Mouse (Mus musculus): ENCODE measurements around the gene Pnpla6.

Gene Pnpla6

DNA sequence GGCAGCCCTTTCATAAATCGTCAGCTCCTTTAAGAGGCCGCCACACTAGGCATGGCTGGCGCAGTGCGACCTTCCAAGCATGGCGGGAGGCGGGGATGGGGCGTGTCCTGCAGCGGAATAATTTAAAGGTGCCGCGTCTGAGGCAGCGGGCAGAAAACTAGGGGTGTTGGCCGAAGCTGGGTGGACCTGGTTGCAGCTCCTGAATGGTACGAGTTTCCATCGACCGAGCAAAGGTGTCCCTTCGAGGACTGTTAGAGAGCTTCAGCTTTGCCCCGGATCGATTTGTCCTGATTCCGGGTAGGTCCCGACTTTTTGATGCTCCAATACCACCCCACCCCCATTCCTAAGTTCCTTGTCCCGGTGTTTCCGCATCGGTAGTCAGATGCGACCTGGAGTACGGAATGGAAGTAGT, at the start of gene Pnpla6:
TSS of gene Pnpla6 (plus strand) at position 125 of the 412 bp plus-strand sequence.
- WGBS: under 1% methylated on average over 25 of the region's 25 CpGs

- WGBS: 9% methylated on average over 32 of the region's 32 CpGs
These were observed 47.9 kb upstream of the Pnpla6 start, which contains the start of gene Pex11g for GRCm38 (mm10) chr8:3467006-3467885. Gene Pex11g, minus strand, starts transcription at chr8:3467680.

DNA sequence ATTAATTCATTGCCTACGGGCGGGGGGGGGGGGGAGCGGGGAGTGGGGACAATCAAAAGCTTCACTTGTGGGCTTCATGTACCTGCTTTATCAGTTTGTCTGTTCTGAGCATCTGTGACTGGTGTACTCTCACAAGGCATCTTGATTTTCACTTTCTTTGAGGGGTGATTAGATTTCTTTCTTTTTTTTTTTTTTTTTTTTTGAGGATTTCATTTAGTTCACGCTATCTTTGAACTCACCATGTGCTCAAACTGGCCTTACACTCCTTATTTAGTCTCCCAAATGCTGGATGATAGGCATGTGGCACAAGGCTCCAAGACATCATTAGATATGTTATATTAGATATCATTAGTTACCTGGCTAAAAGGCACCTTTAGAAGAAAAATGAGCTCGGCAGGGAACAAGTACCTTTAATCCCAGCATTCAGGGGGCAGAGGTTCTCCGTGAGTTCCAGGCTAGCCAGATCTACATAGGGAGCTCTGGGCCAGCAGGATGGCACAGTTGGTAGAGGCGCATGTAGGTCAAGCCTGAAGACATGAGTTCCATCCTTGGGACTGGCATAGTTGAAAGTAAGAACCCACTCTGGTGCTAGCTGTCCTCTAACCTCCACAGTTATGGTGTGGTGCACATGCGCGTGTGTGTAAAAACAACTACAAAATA, 47.2 kb upstream of the Pnpla6 start:
- 49% methylated on average over 9 of the region's 9 CpGs for WGBS

DNA sequence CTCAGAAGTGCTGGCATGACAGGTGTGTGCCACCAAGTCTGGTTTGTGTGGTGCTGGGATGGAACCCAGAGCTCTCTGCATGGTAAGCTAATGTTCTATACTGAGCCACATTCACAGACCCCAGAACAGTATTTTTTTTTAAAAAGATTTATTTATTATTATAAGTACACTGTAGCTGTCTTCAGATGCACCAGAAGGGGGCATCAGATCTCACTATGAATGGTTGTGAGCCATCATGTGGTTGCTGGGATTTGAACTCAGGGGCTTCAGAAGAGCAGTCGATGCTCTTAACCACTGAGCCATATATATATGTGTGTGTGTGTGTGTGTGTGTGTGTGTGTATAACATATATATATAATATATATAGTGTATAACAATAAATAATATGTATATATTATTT, 46.3 kb upstream of the Pnpla6 start:
- 91% methylated on average over 1 of the region's 1 CpGs for WGBS

GRCm38 (mm10) chr8:3470562-3470961, 44.6 kb upstream of the Pnpla6 start, which contains the start of gene Tex45:
Gene Tex45, plus strand, starts transcription at chr8:3470862.

DNA sequence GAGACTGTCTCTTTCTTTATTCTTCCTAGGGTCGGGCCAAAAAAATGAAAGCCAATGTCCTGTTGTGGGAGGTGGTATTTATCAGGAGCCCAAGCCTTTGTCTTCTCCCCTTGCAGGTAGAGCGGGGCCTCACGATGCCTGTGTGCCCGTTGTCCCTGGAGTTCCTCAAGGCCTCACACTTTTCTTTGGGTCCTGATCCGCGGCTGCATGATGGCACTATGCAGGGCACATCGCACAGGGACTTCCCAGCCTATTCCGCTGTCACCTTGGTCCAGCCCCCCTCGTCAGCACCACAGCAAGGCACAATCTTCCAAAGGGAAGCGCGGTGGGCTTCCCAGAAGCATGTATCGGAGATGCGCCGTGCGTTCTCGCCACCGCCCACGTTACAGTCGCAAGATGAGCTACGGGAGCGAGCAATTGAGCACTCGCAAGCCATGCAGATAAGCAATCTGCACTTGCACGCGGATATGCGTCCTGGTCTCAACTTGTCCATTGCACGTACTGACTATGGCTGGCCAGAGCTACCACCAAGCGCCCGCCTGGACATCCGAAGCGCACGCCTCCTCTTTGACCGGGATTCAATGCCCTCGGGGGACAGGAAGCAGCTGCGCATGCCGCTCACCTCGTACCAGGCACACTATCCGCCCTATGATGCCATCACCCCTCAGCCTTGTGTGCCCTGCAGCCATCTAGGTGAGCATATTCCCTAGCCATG, 39.3 kb upstream of the Pnpla6 start:
- WGBS: 27% methylated on average over 37 of the region's 37 CpGs

DNA sequence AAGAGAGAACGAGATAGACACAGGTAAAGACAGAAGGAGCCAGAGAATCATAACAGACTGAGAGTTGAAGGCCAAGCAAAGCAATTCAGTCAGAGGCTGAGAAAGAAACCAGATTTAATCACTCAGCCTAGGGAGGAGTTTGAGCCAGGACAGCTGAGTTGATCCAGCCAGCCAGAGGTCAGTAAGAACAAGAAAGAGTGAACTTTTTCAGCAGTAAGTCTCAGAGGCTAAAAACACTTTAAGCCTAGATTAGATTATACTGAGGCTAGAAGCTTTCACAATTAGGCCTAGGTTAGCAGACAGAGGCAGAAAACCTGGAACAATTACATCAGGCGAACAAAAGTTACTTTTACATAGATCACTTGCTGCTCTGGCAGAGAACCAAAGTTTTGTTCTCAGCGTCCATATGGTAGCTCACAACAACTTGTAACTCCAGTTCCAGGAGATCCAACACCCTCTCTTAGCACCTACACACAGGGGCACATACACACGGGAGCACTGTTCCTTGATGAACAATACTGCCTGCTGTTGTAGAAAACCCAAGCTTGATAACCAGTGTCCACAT, 34.9 kb upstream of the Pnpla6 start:
- 61% methylated on average over 4 of the region's 4 CpGs for WGBS

DNA sequence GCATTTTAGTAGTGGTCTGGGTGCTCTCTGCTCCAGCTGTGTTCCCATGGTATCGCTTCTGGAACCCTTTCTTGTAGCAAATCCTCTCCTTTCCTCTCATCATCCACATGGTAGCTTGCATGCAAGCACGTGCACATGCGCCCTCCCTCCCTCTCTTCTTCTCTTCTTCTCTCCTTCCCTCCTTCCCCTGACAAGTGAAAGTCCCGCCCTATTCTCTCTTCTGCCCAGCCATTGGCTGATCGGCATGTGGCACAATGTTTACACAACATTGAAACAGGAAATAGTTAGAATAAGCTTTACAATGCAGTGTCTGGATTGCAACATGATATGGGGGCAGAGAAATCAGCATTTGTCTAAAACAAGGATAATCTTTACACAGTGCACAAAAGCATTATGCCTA, 33.6 kb upstream of the Pnpla6 start:
- WGBS: 61% methylated on average over 5 of the region's 5 CpGs

DNA sequence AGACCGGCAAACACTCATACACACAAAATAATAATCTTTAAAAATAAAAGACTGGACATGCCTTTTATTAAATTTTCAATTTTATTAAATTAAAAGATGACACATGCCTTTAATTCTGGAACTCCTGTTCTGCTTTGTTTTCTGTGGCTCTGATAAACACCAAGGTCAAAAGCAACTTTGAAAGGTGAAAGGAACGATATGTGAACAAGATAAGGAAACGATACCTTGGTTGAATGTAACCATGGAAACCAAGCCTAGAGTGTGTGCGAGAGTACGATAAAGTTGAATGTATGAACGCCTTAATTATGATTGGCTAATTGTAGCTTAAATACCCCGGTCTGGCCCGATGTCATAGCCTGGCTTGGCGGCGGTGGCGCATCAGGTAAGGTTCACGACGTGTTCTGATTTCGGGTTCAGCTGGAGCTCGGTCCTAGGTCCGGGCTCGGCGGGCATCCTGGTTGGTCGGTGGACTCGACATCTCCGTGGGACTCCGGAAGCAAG, 32.9 kb upstream of the Pnpla6 start:
- WGBS: 87% methylated on average over 22 of the region's 22 CpGs

GRCm38 (mm10) chr8:3483546-3483945, 31.6 kb upstream of the Pnpla6 start:
- WGBS: 69% methylated on average over 7 of the region's 7 CpGs

DNA sequence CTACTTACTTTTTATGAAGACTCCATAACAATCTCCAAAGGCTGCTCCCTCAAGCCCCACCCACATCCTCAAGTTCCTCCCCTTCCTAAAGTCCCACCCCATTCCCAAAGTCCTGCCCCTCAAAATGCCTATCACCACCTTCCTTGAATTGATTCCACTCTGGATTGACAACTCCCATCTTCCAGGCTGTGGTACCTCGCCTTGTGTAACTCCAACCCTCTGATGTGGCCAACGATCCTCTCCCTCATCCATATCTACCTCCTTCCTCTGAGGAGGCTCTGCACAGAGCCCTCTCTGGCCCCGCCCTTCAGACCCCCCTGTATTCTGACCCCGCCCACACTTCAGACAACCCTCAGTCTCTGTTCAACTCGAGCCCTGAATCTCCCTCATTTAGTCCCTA, 30.0 kb upstream of the Pnpla6 start:
- 36% methylated on average over 5 of the region's 5 CpGs for WGBS

GRCm38 (mm10) chr8:3492901-3493844, 22.0 kb upstream of the Pnpla6 start, which contains the start of gene Zfp358:
Gene Zfp358, plus strand, starts transcription at chr8:3493138.
- under 1% methylated on average over 62 of the region's 64 CpGs for WGBS

GRCm38 (mm10) chr8:3493845-3494208, 21.4 kb upstream of the Pnpla6 start:
- WGBS: 23% methylated on average over 6 of the region's 6 CpGs

DNA sequence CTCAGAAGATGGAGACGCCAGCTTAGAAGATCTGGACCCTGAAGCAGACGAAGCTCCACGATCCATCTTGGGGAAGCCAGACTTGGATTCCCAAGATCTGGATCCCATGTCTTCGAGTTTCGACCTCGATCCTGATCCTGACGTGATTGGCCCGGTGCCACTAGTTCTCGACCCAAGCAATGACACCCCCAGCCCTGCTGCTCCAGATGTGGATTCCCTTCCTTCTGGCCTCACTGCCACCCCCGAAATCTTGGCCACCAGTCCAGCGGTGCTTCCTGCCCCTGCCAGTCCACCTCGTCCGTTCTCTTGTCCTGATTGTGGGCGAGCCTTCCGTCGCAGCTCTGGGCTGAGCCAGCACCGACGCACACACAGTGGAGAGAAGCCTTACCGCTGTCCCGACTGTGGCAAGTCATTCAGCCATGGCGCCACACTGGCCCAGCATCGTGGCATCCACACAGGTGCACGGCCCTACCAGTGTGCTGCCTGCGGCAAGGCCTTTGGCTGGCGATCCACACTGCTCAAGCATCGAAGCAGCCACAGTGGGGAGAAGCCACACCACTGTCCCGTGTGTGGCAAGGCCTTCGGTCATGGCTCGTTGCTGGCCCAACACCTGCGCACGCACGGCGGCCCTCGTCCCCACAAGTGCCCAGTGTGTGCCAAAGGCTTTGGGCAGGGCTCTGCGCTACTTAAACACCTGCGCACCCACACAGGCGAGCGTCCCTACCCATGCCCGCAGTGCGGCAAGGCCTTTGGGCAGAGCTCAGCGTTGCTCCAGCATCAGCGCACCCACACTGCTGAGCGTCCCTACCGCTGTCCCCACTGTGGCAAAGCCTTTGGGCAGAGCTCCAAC, 19.4 kb upstream of the Pnpla6 start:
- 96% methylated on average over 44 of the region's 44 CpGs for WGBS

- 92% methylated on average over 15 of the region's 15 CpGs for WGBS
These were observed 18.8 kb upstream of the Pnpla6 start for GRCm38 (mm10) chr8:3496428-3496748.

- 76% methylated on average over 3 of the region's 3 CpGs for WGBS
These were observed 16.6 kb upstream of the Pnpla6 start for GRCm38 (mm10) chr8:3498583-3498982.

GRCm38 (mm10) chr8:3499751-3500150, 15.4 kb upstream of the Pnpla6 start:
- 2% methylated on average over 8 of the region's 8 CpGs for WGBS

DNA sequence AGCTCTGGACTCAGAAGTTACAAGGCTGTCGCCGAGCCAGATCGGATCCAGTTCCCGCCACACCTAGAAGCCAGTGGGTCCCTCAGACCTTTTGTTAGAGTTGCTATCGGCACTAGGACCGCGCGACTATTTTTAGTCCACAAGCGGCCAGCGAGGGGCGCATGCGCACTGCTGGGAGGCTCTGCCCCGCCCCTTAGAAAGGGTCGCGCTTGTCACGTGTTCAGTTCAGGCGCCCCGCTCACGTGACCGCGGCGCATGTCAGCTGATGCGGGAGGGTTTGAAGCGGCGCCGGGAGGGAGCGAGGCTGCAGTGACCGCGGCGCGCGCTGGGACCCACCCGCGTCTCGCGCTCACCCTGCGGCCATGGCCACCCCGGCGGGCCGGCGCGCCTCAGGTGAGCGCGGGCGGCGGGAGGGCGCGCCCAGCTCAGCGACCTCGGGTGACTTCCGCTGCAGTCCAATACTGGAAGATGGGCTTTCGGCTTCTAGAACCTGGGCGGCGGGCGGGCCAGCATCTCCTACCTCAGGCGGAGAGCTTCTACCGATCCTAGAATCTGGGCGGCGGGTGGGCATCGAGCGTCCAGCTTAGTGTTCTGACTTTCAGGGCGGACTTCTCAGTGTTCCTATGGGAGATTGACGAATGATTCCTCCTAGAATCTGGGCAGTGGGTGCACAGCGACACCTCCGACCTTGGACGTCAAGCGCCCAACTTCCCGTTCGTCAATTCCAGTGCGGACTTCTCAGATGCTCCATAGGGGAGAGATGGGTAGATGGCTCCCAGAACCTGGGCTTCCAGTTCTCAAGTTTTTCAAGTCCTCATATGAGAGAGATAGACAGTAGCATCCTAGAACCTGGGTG, 14.7 kb upstream of the Pnpla6 start, which contains the start of gene Mcoln1:
TSS of gene Mcoln1 (plus strand) at position 223 of the 856 bp plus-strand sequence.
- WGBS: under 1% methylated on average over 70 of the region's 70 CpGs

- WGBS: 28% methylated on average over 4 of the region's 4 CpGs
These were observed 13.0 kb upstream of the Pnpla6 start for GRCm38 (mm10) chr8:3502217-3502616.

Data from cerebral cortex, adult 2 months (tissue).